Mouse (Mus musculus) forebrain, embryonic 12.5 days (tissue): ENCODE measurements around the gene Pmis2. TPM values are rescaled to one million over a fixed set of nuclear protein-coding genes. Genes with fewer than 3 reads are reported as not detected.

Experiments used
- ATAC-seq: fragments of 200-750 bp; cut with Nextera tagmentation; 2 replicates; pipeline ENCODE4 v1.8.0; 2017; ENCODE audit warnings: moderate TSS enrichment; ENCODE audit not compliant: low FRiP score
- H3K27ac ChIP-seq: fragments of 300-500 bp; sonication (generic); 2 replicates; pipeline ENCODE4 v1.5.1; 2016; ENCODE audit warnings: mild to moderate bottlenecking
- H3K27me3 ChIP-seq: fragments of 300-500 bp; sonication (generic); 2 replicates; pipeline ENCODE4 v1.6.1; 2016; ENCODE audit warnings: mild to moderate bottlenecking
- H3K36me3 ChIP-seq: fragments of 300-500 bp; sonication (generic); replicated peaks from 2 replicates; pipeline ENCODE4 v1.6.1; 2016; ENCODE audit warnings: mild to moderate bottlenecking
- H3K4me1 ChIP-seq: fragments of 300-500 bp; sonication (generic); 2 replicates; pipeline ENCODE4 v1.6.1; 2016
- H3K4me2 ChIP-seq: fragments of 300-500 bp; sonication (generic); 2 replicates; pipeline ENCODE4 v1.6.1; 2016; ENCODE audit warnings: mild to moderate bottlenecking, moderate library complexity
- H3K4me3 ChIP-seq: fragments of 300-500 bp; sonication (generic); replicated peaks from 2 replicates; pipeline ENCODE4 v1.5.1; 2016; ENCODE audit warnings: mild to moderate bottlenecking
- H3K9ac ChIP-seq: fragments of 300-500 bp; sonication (generic); 2 replicates; pipeline ENCODE4 v1.6.1; 2016; ENCODE audit warnings: mild to moderate bottlenecking
- H3K9me3 ChIP-seq: fragments of 300-500 bp; sonication (generic); 2 replicates; pipeline ENCODE4 v1.6.1; 2016
- WGBS: fragments of 180-500 bp; shearing (Covaris S2); methylation state at CpG from one replicate; pipeline ENCODE4 v1.1.7; 2016; 5-methylcytosine and 5-hydroxymethylcytosine counted together
- polyA plus RNA-seq: library from polyadenylated mRNA; unstranded; fragments of >200 nt; fragmentation: Nextera tagmentation; extraction: Ambion mirVana; gene quantifications from 2 replicates; pipeline ENCODE4 v1.2.1, GENCODE M21; 2016

The Pmis2 gene
- polyA plus RNA-seq, result not detected in 2 replicates

DNA sequence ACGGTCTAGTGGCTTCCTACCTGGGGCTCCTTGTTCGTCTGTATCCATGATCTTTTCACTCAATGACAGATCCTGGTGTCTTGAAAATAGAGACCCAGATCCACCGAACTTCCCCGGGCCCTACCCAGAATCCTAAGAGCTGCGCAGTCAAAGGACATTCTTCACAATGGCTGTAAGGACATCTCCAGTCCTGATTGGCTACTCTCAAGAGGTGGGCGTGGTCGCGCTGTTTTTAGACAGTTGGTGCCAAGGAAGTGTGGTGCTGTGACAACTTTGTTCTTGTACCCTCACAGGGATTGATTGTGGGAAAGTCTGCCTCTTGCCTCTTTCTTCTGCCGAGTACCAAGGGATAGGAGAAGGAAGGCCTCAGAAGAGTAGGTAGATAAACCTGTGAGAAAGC lies at the start of gene Pmis2:
TSS of gene Pmis2 (minus strand) at position 126 of the 400 bp plus-strand sequence.
- Histone ChIP-seq H3K4me2 (no peak within 1 kb of the TSS), H3K9ac (no peak within 1 kb of the TSS), H3K27me3 (peaks cover 3% of the 10 kb centered on the region; the same call in 1 of the 2 replicates), H3K9me3 (no peaks in the 10 kb centered on the region), H3K4me1 (no peaks in the 10 kb centered on the region), H3K4me3 (no peak within 1 kb of the TSS), H3K27ac (no peak within 1 kb of the TSS), H3K36me3 (no peaks in the 10 kb centered on the region)
- ATAC-seq, result no peak
- 69% methylated on average over 9 of the region's 9 CpGs for WGBS

DNA sequence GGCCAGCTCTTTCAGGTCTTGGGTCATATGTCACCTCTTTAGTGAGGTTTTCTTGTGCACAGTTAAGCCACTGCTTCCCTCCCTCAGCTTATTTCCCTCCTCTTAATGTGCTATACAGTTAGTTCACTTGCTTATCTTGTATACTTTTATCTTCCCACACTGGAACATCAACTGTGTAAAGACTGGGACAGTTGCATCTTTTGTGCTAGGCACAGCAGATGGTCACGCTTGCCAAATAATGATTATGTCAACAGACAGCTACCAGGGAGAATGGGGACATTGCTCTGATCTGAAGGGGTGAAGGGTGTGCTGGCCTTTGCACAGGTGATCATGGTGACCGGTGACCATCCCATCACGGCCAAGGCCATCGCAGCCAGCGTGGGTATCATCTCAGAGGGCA lies 48.3 kb upstream of the Pmis2 start:
- H3K27ac ChIP-seq, result no peak overlapping the region

DNA sequence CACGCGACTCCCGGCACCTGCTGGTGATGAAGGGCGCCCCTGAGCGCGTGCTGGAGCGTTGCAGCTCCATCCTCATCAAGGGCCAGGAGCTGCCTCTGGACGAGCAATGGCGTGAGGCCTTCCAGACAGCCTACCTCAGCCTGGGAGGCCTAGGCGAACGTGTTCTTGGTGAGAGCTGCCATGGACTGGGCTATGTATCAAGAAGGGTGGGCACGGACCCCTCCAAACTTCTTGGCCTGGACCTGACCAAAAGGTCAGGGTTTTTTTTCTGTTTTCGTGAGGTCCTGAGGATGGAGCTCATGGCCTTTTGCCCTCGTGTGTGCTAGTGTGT lies 46.3 kb upstream of the Pmis2 start:
- H3K27ac ChIP-seq, result no peak overlapping the region
- peak overlapping the region; percentile 57 for H3K4me2 ChIP-seq
- WGBS, result 10% methylated on average over 14 of the region's 14 CpGs
- H3K27me3 ChIP-seq, result peaks cover 32% of the 10 kb centered on the region
- H3K9ac ChIP-seq, result peak overlapping the region; percentile 45; the same call in 1 of the 2 replicates
- no peaks in the 10 kb centered on the region for H3K9me3 ChIP-seq
- H3K4me3 ChIP-seq, result peak overlapping the region; percentile 34
- peaks cover 10% of the 10 kb centered on the region for H3K4me1 ChIP-seq
- no peaks in the 10 kb centered on the region for H3K36me3 ChIP-seq
- no peak; the same call in 1 of the 2 replicates for ATAC-seq

More for the DNA sequence above, 48.3 kb upstream of the Pmis2 start:
- peaks cover 29% of the 10 kb centered on the region for H3K27me3 ChIP-seq
- no peaks in the 10 kb centered on the region for H3K9me3 ChIP-seq
- no peak overlapping the region for H3K9ac ChIP-seq
- peaks cover 10% of the 10 kb centered on the region for H3K4me1 ChIP-seq
- no peak for ATAC-seq
- H3K36me3 ChIP-seq, result no peaks in the 10 kb centered on the region
- no peak overlapping the region for H3K4me2 ChIP-seq
- 93% methylated on average over 5 of the region's 5 CpGs for WGBS
- no peak overlapping the region for H3K4me3 ChIP-seq

DNA sequence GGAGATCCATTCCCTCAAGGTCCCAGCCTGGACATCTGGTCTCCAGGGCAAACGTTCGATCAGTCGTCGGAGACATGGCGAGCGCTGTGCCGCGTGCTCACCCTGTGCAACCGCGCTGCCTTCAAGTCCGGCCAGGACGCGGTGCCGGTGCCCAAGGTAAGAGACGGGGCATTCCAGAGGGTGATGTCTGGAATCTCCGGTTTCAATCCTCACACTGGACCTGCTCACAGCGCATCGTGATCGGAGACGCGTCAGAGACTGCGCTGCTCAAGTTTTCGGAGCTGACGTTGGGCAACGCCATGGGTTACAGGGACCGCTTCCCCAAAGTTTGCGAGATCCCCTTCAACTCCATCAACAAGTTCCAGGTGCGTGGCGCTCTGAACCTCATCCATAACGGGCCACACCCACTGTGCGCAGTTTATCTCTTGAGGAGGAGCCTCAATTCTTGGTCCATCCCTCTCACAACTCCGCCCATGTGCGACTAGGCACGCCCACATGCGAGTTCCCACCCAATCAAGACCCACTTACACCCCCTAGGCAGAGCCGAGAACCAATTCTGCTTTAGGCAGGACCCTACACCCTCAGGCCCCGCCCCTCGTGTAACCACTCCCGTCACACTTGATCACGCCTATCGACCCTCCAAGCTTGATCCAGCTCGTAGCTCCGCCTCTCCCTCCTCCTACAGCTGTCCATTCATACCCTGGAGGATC lies 45.8 kb upstream of the Pmis2 start:
- H3K9me3 ChIP-seq, result no peaks in the 10 kb centered on the region
- H3K27ac ChIP-seq, result no peak overlapping the region
- H3K27me3 ChIP-seq, result peaks cover 35% of the 10 kb centered on the region
- 3% methylated on average over 43 of the region's 43 CpGs for WGBS
- H3K4me2 ChIP-seq, result peak overlapping the region; percentile 57
- peak overlapping the region; percentile 45; the same call in 1 of the 2 replicates for H3K9ac ChIP-seq
- H3K4me1 ChIP-seq, result peaks cover 10% of the 10 kb centered on the region
- H3K36me3 ChIP-seq, result no peaks in the 10 kb centered on the region
- peak overlapping the region; percentile 34 for H3K4me3 ChIP-seq
- peak; percentile 96 for ATAC-seq

DNA sequence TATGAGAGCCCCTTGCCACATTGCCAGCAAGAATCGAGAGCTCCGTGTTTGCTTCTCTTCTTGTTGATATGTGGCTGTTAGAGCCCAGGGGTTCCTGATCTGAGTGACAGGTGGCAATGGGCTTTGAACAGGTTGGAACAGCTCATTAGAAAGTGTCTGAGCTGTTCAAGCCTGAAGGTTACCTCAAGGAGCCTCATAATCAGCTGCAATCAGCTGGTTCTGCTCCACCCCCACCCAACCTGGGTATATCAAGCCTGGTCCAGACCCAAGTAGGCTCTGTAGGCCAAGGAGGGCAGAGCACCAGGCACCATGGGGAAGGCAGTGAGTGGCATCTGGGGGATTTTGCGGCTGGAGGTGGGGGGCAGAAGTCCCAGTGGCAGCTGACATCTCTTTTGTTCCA lies 40.5 kb upstream of the Pmis2 start, which contains the start of gene Atp4a:
TSS of gene Atp4a (plus strand) at position 268 of the 400 bp plus-strand sequence.
- no peak within 1 kb of the TSS for H3K4me2 ChIP-seq
- H3K4me1 ChIP-seq, result no peaks in the 10 kb centered on the region
- no peak for ATAC-seq
- H3K9me3 ChIP-seq, result no peaks in the 10 kb centered on the region
- no peak within 1 kb of the TSS for H3K9ac ChIP-seq
- WGBS, result 81% methylated on average over 3 of the region's 3 CpGs
- H3K4me3 ChIP-seq, result no peak within 1 kb of the TSS
- H3K36me3 ChIP-seq, result no peaks in the 10 kb centered on the region
- H3K27me3 ChIP-seq, result peaks cover 40% of the 10 kb centered on the region
- no peak within 1 kb of the TSS for H3K27ac ChIP-seq

DNA sequence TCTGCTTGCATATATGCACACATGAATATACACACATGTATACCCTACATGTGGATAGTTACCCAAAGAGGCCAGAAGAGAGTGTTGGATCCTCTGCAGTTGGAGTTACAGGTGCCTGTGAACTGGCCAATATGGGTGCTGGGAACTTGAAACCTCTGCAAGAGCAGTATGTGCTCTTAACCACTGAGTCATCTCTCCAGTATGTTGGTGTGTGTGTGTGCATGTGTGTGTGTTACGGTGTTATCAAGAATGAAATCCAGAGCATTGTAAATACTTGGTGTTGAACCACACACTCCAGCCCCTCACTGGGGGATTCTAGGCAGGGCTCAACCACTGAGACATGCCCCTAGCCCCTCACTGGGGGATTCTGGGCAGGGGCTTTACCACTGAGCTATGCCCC lies 36.0 kb upstream of the Pmis2 start:
- Histone ChIP-seq H3K36me3 (no peaks in the 10 kb centered on the region), H3K4me3 (no peak overlapping the region), H3K4me2 (no peak overlapping the region), H3K27ac (no peak overlapping the region), H3K27me3 (peaks cover 15% of the 10 kb centered on the region), H3K9me3 (no peaks in the 10 kb centered on the region), H3K9ac (no peak overlapping the region), H3K4me1 (no peaks in the 10 kb centered on the region)
- 91% methylated on average over 1 of the region's 1 CpGs for WGBS
- no peak for ATAC-seq

DNA sequence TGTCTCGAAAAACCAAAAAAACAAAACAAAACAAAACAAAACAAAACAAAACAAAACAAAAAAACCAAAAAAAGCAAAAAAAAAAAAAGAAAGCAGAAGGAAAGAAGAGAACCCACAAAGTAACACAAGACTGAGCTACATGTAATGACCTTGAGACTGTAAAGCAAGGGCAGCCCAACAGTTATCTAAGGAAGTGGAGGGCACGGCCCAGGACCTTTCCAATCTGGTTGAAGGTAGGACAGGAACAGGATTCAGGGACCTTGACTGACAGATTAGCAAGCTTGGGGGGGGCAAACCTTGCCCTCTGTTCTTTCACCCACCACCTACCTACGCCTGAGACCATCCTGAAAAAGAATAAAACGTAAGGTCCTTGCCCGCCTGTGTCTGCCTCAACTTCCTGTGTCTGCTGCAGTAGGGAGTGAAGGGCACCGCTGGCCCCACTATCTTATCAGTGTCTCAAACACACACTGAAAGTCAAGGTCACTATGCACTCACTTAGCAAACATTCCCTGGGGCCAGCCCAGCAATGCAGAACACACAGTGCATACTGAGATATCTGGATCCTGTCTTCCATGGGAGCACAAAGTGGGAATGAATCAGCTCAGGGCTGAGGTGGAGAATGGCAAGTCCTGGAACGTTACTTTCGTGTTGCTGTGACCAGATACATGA lies 34.9 kb upstream of the Pmis2 start:
- Histone ChIP-seq H3K4me3 (no peak overlapping the region), H3K27me3 (peaks cover 12% of the 10 kb centered on the region), H3K36me3 (no peaks in the 10 kb centered on the region), H3K4me1 (no peaks in the 10 kb centered on the region), H3K4me2 (no peak overlapping the region), H3K9ac (no peak overlapping the region), H3K9me3 (no peaks in the 10 kb centered on the region), H3K27ac (no peak overlapping the region)
- 78% methylated on average over 8 of the region's 8 CpGs for WGBS
- no peak for ATAC-seq

DNA sequence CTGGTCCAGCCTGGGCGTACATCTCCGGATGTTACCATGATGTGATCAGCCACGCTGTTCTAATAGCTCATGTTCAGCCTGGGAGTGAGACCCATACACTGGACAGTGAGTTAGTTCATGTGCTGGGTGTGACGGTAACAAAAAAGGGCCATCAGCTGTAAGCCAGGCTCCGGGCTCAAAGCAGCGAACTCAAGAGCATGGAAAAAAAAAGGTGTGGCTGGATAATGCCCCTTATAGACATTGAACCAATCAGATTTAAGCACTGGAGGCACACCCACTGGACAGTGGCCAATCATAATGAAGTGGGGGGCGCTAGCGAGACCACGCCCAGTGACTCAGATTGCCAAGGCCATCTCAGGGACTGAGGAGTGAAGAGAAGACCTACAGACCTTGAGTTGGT lies 27.2 kb upstream of the Pmis2 start, which contains the start of gene 2200002J24Rik:
TSS of gene 2200002J24Rik (plus strand) at position 338 of the 400 bp plus-strand sequence.
- Histone ChIP-seq H3K9ac (no peak within 1 kb of the TSS), H3K4me2 (no peak within 1 kb of the TSS), H3K9me3 (no peaks in the 10 kb centered on the region), H3K4me3 (no peak within 1 kb of the TSS), H3K27me3 (no peaks in the 10 kb centered on the region; the same call in 1 of the 2 replicates), H3K36me3 (no peaks in the 10 kb centered on the region), H3K4me1 (no peaks in the 10 kb centered on the region), H3K27ac (no peak within 1 kb of the TSS)
- no peak for ATAC-seq
- WGBS, result 41% methylated on average over 9 of the region's 9 CpGs

DNA sequence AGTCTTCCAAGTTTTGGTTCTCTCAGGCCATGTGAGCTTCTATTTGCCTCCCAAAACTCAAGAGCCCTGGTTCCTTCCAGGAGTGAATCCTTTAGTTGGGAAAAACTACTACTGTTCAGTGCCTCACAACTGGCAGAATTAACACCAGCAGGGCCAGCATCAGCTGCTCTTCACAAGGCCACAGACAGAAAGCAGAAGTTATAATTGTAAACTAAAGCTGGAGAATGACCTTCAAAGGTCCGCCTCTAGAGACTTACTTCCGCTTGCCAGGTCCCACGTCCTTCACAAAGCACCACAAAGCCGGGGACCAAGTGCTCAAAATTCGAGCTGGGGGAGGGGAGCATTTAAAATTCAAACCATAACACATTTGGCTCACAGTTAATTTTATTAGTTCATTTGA lies 26.7 kb upstream of the Pmis2 start:
- Histone ChIP-seq H3K36me3 (no peaks in the 10 kb centered on the region), H3K4me1 (no peaks in the 10 kb centered on the region), H3K4me2 (no peak overlapping the region), H3K27ac (no peak overlapping the region), H3K4me3 (no peak overlapping the region), H3K9ac (no peak overlapping the region), H3K27me3 (no peaks in the 10 kb centered on the region; the same call in 1 of the 2 replicates), H3K9me3 (no peaks in the 10 kb centered on the region)
- 76% methylated on average over 5 of the region's 5 CpGs for WGBS
- ATAC-seq, result no peak

DNA sequence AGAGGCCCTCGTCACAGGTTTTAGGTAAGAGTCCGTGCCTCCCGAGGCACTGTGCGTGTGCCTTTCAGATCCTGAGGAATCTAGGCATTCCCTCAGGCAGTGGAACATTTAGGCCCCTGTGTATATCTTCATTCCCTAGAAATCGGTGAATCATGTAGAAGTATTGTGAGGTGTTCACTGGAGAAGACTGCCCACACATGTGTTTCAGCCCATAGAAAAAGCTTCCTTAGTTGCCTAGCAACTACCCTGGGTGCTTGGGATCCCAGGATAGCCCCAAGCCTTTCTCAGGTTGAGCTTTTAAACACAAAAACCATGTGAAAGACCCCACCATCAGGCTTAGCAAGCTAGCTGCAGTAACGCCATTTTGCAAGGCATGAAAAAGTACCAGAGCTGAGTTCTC lies 16.9 kb upstream of the Pmis2 start:
- no peaks in the 10 kb centered on the region for H3K9me3 ChIP-seq
- H3K4me1 ChIP-seq, result no peaks in the 10 kb centered on the region
- no peak overlapping the region for H3K4me2 ChIP-seq
- no peaks in the 10 kb centered on the region for H3K36me3 ChIP-seq
- peaks cover 26% of the 10 kb centered on the region for H3K27me3 ChIP-seq
- 68% methylated on average over 6 of the region's 6 CpGs for WGBS
- H3K27ac ChIP-seq, result no peak overlapping the region
- no peak overlapping the region for H3K4me3 ChIP-seq
- ATAC-seq, result no peak
- H3K9ac ChIP-seq, result no peak overlapping the region

DNA sequence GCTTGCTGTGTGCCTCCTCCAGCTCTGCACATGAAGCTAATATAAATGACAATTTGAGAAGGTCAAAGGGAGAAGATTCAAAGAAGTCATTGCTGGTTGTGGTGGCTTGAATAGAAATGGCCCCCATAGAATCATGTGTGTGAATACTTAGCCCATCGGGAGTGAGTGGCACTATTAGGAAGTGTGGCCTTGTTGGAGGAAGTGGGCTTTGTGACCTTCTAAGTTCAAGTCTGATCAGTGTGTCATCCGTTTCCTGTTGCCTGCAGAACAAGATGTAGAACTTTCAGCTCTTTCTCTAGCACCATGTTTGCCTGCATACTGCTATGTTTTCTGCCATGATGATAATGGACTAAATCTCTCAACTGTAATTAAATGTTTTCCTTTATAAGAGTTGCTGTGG lies 12.0 kb upstream of the Pmis2 start:
- no peak overlapping the region for H3K4me2 ChIP-seq
- no peak overlapping the region for H3K9ac ChIP-seq
- H3K27ac ChIP-seq, result no peak overlapping the region
- no peaks in the 10 kb centered on the region for H3K9me3 ChIP-seq
- no peaks in the 10 kb centered on the region for H3K36me3 ChIP-seq
- no peak for ATAC-seq
- WGBS, result 84% methylated on average over 2 of the region's 2 CpGs
- H3K4me3 ChIP-seq, result no peak overlapping the region
- no peaks in the 10 kb centered on the region for H3K4me1 ChIP-seq
- H3K27me3 ChIP-seq, result peaks cover 25% of the 10 kb centered on the region

DNA sequence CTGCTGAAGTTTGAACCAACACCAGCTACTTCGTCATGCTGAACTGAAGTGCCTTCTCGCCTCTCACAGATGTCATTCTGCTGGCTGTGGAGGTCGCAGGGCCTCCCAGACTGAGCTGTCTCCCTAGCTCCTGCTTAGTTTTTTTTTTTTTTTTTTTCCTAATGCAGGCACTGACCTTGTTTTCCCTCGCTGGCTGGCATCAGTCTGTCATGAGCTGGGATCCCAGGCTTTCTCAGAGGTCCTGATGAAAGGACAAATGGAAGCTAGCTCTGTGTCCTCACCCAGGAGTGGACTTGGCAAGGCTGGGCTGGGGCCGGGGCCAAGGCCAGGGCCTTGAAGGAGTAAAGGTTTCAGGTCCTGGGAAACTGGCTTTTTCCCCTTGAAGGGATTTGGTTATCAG lies 10.5 kb upstream of the Pmis2 start:
- WGBS, result 69% methylated on average over 5 of the region's 5 CpGs
- no peak overlapping the region for H3K4me3 ChIP-seq
- H3K4me1 ChIP-seq, result no peaks in the 10 kb centered on the region
- no peak for ATAC-seq
- H3K27ac ChIP-seq, result no peak overlapping the region
- H3K9ac ChIP-seq, result no peak overlapping the region
- no peaks in the 10 kb centered on the region for H3K36me3 ChIP-seq
- H3K27me3 ChIP-seq, result peaks cover 10% of the 10 kb centered on the region
- no peaks in the 10 kb centered on the region for H3K9me3 ChIP-seq
- H3K4me2 ChIP-seq, result no peak overlapping the region
